Mouse (Mus musculus): ENCODE results near the gene Ttc23.

The Ttc23 gene

DNA sequence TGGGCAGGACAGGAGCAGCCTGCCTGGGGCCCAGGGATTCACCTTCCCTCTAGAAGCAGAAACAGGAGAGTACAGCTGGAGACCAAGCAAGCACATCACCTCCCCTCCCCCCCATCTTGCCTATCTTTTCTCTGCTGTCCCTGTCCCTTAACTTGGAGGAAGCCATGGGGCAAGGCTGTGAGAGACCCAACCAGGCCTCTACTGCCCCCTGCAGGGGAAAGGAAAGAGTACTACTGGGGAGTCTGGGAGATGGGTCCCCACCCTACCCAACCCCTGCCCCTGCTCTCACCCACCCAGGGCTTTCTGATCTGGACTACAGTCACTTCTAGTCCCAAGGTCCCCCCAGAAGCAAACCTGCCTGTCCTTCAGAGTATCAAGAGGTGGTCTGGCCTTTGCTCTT, 53.6 kb downstream of the Ttc23 start:
- no peak for DNase-seq

DNA sequence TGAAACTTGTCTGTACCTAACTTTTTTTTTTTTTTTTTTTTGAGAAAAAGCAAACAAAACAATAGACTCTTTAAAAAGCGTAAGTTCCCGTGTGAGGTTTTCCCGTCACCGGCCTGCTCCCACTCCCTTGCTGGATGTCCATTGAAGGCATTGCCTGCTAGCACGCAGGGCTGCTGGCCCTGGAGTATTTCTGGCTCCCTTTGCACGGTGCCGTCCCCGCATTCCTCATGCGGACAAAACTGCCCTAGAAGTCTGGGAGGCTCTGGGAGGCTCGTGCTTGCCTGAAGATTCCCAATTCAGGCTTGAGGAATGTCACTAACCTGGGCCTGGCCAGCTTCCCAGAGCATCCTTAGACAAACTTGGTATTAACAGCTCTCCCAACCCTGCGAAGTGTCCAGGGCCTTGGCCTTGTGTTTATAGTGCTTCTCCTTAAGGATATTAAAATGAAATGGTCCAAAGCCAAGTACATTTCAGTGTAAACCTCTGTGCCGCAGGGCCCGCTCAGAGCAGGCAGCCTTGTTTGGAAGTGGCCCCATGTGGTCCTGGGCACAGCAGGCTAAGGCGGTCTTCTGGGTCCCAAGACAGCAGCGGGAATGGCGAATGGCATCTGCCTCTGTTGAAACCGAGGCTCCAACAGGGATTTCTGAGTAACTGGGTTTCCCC, 54.2 kb downstream of the Ttc23 start:
- no peak for DNase-seq

DNA sequence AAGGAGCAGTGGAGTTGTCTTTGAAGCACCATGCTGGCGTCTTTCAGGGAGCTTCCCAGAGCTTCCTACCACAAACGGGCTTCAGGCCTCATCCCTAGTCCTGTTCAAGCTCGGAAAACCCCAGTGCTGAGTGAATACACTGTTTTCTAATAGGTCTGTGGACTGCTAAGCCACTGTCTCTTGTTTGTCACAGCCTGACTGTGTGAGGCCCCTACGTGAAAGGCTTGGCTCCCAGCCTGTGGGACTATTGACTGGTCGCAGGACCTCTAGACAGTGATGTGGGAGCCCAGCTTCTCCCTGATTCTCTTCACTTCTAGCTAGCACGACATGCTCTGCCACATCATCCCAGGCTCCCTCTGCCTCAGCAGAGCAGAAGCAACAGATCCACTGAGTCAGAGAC, 61.0 kb downstream of the Ttc23 start:
- no peak for DNase-seq

DNA sequence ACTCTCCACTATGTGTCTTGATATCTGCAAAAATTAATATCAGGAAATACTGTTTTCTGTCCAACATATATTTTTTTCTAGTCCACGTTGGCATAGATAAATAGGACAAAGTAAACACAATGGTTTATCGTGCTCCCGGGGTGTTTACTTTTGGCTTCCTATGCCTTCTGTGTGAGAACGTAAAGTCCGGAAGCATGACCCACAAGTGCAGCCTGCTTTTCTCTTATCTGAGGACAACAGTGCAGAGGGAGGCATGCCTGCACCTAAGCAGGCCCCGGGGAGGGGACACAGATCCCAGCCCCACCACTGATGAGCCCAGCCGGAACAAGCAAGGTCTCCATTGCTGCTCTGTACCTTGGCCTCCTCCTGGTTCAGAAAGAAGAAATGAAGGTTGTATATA, 63.0 kb downstream of the Ttc23 start:
- no peak for DNase-seq

DNA sequence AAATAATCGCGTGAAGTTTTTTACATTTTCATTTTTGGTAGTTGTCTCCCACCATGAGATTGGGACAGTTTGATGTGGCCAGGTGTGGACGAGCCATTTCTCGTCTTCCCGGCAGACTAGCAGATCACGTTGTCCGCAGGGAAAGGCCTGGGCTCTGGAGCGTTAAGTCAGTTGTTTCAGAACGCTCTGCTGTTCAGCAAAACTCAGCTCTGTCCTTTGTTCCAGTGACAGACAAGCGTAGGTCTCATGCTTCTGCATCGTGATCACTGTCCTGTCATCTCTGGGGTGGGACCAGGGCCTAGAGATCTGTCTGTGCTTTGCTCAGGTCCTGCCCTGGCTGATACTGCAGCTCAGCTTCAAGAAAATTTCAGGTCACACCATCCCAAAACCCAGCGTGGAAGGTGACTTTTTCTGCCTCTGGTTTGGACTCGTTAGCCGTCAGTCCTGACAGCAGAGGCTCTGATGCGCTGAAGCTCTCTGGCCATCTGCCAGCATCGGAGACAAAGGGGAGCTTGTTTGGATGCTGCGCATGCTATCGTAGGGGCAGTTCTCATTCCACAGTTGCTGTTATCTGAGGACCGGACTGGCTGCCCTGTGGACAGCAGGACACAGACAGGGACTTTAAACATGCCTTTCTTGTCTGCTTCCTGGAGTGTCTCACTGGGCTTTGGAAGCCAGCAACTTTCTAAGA, 66.8 kb downstream of the Ttc23 start:
- DNase-seq, result peak; percentile 16

DNA sequence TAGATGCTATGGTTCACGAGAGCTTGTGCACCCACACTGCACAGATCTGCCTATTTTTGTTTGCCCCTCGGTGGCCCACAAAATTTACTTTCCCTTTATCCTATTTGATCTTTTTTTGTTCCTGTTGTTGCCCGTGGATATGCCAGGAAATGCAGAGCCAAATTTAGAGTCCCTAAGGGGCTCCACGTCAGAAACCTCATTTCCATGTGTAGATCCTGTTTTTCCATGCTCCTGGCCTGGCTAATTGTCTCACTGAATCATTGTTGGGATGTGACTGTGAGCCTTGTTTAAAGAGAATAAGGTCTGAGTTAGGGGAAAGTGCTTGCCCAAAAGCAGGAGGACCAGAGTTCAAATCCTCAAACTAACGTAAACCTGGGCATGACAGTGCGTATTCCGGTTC, 68.0 kb downstream of the Ttc23 start:
- no peak for DNase-seq

DNA sequence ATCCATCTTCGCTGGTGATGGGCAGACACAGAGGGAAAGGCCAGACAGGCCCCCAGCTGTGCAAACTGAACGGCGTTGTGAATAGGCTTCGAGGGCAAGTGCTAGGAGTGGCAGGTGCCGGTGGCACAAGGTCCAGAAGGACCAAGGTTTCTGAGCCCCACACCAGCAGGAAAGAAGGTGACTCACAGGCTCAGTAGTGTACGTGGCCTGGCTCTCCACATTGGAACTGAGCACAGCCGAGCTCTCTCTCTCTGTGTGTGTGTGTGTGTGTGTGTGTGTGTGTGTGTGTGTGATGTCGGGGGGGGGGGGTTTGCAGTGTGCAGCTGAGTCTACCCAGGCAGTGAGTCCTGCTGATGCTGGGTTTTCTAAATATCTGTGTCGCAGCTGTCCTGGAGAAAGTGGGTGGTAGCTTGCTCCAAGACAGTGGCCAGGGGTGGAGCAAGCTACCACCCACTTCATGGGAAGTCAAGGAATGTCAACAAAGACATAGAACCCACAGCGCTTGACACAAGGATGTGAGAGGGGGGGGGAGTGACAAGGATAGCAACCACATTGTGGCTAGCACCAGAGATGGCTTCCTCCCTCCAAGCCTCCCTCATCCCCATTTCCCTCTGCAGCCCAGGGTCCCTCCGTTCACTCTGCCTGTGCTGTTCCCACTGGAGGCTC, 69.1 kb downstream of the Ttc23 start:
- DNase-seq, result no peak

DNA sequence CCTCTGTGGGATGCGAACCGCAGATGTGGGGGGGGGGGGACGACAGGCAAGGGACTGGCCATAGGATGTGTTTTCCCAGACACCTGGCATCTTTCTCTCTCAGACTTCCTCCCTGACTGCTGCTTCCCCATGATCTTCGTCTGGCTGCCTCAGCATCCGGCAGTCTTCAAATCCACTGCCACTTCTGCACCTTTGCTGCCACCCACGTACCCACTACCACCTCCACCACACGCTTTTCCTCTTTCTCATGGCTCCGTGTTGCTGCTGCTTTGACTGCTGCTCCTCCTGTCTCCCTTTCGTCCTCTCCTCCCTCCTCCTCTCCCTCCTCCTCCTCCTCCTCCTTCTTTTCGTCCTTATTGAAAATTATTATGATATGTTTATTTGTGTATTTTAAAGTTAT, 69.7 kb downstream of the Ttc23 start:
- no peak for DNase-seq

DNA sequence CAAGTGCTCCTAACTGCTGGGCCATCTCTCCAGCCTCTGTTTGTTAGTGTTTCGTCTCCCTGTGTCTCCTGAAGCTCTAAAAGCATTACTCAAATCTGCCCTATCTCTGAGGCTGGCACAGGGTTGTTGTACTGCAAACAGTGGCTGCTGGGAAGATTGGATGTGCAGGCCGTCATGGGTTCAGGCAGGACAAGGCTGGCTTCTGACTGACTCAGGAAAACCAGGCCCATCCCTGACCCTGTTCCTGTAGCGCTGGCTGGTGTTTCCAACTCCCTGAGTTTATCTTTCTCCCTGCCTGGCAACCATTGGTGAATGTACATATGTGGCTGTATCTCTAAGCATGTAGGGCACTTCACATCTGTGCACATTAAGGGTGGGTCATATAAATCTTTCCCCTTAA, 70.3 kb downstream of the Ttc23 start:
- no peak for DNase-seq

DNA sequence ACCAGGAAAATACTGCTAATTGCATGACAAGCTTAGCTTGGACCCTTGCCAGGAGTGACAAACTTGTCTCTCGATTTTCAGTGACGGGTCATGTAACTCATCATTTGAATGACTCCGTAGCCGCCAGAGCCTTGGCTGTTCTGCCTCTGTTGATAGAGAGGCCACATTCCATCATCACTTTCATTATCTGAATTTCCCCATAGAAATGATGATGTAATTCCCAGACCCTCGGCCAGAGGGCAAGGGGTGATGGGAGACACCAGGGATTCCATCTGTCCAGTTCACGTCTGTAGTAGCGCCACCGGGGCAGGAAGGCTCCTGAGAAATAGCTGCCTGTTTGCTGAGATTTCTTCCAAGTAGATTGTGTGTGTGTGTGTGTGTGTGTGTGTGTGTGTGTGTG, 71.6 kb downstream of the Ttc23 start:
- no peak for DNase-seq

DNA sequence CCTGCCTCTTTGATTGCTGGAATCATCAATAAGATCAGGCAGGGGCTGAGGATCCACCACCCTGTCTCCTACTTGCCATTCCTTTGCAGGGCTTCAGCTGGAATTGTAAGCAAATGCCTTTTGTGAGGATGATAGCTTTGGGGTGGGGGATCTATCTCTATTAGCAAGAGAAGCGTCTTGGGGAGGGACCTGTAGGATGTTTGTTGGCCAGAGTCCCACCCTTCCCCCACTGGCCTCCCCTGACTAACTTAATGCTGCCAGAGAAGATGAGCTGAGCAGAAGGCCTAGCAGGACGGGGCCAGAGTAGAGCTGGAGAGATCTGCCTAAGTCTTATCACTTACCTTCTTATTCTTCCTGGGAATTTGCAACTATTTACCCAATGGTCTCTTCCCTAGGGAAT, 75.0 kb downstream of the Ttc23 start:
- no peak for DNase-seq

DNA sequence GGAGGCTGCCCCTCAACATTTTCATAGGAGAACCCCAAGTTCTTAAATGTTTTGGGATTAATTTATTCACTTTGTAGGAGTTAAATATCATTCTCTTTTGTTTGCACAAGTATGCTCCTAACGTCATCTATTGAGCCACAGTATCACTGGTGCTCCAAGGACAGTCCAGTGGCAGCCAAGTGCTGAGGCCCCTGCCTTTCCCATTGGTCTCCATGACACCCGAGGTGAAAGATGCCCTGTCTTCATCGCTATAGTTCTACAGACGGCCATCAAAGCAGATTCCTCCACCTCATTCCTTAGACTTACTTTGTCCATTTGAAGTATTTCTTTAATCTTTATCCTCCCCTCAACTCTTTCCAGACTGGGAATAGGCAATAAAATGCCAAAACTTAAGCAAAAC, 77.3 kb downstream of the Ttc23 start:
- DNase-seq, result no peak

DNA sequence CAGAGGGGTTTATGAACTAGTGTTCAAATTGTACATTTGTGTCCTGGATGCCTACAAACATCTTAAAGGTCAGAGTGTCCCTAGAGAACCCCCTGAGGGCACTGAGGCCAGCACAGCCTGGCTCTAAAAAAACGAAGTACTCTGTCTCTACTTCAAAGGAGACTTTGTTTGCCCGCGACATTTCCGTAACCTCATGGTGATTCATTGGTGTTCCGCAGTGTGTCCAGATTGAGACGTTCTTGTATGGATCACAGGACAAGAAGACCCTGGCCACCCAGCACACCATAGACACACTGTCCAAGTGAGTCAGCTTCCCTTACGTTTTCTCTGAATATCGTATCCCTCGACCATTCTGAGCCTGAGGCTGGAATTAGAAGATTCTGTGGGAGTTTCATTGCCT, 77.8 kb downstream of the Ttc23 start:
- no peak for DNase-seq

DNA sequence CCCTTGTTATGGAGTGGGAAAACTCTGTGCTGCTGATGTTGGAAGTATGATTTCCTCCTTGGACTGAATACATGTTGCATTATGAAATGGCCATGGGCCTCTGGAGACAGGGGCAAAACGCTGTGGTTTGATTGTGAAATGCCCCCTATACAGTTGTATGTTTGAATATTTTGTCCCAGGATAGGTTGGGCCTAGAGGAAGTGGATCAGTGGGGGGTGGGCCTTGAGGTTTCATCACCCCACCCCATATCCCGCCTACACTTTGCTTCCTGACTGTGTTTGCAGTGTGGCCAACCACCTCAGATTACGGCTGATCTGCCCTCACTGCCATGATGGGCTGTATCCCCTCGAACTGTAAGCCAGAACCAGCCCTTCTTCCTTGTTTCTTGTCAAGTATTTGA, 81.0 kb downstream of the Ttc23 start:
- DNase-seq, result no peak

DNA sequence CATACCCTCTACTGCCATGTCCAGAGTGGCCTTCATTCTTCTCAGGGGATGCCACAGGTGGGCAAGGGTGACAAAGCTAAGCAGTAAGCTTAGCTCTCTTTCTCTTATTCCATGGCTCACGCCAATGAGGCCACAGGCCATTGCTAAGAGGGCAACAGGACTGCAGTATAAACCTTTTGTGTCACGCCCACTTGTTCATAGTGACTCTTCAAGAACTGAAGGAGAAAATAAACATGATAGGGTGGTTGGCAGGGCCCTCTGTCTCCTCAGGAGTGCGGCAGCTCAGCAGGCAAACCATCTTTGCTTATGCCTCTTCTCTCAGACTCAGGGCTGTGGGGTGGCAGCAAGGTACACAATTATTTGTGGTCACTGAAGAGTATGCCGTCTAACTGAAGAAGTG, 81.6 kb downstream of the Ttc23 start:
- no peak for DNase-seq

DNA sequence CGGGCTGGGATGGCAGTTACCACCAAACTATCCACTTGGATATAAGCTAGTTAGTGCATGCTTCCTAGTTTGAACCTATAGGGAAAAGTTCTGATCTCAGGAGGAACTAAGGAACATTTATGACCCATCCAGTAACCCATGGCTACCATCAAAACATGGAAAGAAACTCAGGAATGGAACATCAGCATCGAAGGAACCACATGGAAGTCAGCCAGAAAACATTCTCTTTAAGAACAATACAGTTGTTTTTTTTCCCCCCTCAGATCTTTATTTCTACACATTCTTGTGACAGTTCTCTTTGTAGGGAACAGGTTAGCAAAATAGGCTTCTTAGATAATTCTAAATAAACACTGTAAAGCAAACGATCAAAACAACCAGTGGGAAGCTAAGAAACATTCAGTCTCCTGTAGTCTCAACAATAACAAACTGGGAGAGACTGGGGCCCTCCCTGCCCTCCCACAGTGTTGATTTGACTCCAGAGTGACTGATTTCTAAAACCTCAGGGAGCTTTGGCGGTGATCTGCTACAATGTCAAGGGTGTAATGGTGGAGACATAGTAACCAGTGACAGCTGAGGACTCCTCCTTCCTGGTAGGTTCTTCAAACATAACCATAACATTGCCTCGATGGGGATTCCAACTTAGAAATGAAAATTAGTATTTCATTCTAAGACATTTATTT, 83.4 kb downstream of the Ttc23 start:
- DNase-seq, result no peak

DNA sequence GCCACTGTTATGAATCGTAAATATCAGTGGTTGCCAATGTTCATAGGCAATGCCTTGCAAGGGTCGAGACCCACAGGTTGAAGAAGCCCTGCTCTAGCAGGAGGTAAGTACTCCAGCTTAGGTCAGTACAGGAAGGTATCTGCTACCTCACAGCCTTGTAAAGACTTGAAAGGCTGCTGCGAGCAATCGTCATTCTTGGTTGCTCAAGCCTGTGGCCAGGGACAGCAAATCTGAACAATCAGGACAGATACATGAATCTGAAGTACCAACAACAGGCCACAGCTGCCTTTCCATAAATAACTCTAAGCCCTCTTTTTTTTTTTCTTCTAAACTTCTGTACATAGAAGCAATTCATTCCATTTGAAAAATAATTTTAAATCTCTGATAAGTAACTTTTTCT, 85.1 kb downstream of the Ttc23 start:
- DNase-seq, result no peak

DNA sequence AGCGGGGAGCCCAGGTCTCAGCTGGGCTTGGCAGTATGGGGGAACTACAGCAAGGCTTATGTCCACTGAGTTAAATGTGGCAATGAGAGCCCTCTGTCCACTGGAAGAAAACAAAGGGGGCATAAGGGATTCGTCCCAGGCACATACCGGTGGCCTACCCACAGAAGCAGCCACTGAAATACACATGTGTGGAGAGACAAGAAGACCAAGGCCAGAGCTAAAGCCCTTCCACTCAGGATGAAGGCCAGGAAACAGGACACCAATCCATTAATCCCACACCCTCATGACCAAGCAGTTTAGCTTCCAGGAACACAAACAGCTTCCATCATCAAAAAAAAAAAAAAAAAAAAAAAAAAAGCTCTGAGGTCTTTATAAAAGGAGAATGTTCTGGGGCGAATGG, 93.2 kb downstream of the Ttc23 start:
- no peak for DNase-seq

DNA sequence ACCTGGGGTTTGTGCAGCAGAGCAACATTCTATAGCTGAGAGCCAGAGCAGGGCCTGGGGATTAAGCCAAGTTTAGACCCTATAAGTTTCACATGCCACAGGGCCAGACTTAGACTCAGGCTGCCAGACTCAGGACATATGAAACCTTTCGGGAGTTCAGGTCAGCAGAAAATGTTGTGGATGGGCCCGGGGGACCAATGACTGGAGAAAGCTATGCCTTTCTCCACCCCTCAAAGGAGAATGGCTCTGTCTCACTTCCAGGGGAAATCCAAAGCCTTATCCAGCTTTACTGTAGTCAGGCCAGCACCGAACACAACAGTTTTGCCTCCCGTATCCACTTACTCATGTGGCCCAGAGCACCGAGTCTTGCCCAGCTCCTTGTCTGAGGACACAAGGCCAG, 93.6 kb downstream of the Ttc23 start:
- no peak for DNase-seq

DNA sequence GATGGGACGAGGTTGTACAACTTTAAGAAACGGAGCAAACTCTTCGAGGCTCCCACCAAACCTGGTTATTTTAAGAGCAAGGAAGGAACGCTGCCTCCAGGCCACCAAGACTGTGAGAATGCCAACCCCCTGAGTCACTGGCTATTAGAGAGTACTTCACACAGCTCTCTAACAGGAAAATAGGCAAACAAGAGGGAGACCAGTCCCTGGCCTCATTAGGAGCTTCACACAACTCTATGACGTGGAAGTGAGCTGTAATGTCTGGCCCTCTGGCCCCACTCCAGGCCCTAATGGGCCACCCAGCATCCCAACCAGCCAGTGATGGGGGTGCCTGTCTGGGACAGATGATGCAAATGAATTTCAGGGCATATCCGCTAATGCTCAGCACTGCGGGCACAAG, 94.5 kb downstream of the Ttc23 start:
- DNase-seq, result no peak

DNA sequence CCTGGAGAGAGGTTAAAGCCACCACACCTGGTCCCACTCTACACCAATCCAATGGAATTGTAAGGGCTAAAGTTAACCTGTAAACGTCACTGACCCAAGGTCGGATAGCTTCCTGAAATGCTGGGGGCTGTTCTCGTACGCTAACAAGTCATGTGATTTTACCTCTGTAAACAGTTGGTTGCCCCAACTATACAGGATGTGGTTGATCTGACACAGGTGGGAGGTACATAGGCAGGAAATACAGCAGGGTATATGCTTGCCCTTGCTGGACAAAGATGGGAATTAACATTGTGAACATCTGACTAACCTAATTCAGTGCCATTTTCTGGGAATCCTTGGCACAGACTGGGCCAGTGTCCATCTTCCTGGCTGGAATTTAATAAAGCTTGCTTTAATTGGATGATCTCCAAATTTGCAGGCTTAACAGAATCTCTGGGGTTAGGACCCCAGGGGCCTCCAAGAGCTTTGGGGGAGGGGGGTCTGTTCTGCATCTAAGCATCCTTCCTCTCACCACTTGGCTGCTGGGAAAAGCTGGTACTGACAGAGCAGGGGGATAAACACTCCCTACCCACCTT, 100.6 kb downstream of the Ttc23 start:
- no peak for DNase-seq

DNA sequence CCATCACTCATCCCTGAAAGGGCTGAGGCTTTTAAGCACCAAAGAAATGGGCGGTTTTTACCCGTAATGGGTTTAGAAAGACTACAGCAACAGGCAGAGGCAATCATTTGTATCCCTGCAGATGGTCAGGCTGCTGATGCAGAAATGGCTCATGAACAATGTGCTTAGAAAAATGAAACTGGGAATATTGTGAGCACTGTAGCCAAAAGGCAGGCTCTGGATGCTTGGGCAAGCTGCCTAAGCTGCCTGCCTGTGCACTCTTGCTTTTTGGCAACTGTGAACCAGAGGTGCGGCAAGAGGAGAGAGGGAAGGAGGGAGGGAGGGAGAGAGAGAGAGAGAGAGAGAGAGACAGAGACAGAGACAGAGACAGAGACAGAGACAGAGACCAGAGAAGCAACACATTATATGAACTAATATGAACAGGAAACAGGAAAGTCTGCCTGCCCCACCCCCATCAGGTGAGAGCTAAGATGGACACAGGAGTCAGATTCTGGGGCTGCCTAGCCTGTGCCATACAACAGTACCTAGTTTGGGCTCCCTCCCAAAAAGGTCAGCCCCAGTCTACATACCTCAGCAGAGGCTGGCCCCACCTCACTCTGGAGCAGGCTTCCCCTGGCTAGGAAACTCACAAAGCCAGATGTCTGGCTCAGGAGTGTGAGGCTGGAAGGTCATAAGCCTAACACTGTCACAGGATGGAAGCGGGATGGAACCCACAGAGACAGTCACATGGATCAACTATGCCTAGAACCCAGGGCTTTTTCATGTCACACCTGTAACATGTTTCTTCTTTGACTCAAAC, 102.4 kb downstream of the Ttc23 start:
- no peak for DNase-seq

DNA sequence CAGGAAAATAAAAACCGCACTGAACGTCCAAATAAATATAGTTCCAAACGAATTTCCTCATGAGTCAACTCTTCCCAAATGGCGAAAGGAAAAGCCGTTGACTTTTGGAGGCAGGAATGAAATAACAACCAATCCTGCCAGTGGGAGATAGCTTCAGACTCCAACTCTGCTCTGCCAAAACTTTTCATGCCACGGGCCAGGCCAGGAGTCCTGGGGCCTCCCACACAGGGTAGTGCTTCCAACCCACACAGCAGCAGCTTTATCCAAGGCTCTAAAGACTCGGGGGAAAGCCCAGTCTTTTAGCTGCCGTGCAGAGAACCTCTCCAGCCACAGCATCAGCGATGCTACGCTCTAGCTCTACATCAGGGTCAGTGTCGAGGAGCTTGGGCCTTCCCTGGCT, 107.4 kb downstream of the Ttc23 start:
- no peak for DNase-seq
